Mouse (Mus musculus) gastrocnemius, postnatal 25 days (tissue): ENCODE results near the gene Mocs1. TPM values are rescaled to one million over a fixed set of nuclear protein-coding genes. Genes with fewer than 3 reads are reported as not detected.
"Not testable (repeated sequence)": the region's sequence is repeated elsewhere in the genome, so short reads cannot be mapped to it uniquely, and the experiment has no call there.

ENCODE experiments used
- DNase-seq: peaks from one replicate; pipeline ENCODE4 v3.0.0; 2022
- total RNA-seq, 2 experiments: library from RNA; stranded (reverse); gene quantifications; 1 replicate in 1 of 2; 2 replicates in 1 of 2; pipeline ENCODE4 v1.2.3; 2021

The Mocs1 gene
- total RNA-seq, 2 experiments from 2014 or later: 16.1 to 20.3 TPM

GRCm38 (mm10) chr17:49432071-49432711 is 4.0 kb downstream of the Mocs1 start:
- peak; percentile 54 for DNase-seq

DNA sequence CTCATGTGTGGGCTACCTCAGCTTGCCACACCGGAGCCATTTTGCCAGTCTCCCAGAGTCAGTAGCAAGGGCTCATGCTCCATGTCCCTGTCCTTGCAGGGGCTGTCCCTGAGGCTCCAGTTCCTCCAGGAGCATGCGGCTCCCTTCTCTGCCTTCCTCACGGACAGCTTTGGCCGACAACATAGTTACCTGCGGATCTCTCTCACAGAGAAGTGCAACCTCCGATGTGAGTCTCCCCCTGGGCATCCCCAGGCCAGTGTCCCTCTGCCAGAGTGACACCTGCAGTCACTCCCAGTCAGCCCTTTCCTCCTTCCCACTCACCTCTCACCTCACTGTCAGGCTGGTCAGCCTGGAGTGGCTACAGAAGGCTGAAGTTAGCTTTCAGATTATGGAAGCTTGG is 4.9 kb downstream of the Mocs1 start:
- DNase-seq: no peak

DNA sequence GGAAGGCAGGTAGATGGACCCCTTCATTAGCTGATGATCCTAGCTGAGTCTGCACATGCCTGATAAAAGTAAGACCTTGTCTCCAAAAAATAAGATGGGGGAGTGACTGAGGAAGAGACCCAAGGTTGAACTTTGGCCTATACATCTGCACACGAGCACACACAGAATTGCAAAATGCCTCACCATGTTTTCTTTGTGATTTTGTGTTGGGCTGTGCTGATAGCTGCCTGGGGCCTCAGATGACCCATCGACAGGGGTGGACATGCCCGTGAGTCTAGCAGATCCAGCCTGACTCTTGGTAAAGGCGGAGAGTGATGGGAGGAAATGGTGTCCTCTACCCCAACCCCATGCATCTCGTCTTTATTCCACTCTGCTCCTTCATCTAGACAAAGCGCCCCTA is 6.1 kb downstream of the Mocs1 start:
- DNase-seq: no peak

DNA sequence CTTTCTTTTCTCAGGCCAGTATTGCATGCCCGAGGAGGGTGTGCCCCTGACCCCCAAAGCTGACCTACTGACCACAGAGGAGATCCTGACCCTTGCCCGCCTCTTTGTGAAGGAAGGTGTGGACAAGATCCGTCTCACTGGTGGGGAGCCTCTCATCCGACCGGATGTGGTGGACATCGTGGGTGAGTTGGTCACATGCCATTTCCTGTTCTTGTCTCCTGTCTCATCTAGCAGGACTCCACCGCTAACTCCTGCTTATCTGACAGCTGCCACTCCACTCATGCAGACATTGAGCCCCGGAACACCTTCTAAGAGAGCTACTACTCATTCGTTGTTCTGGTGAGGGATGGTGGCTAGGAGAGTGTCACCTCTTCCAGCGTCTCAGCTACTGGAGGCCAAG is 6.9 kb downstream of the Mocs1 start:
- peak; percentile 3 for DNase-seq

GRCm38 (mm10) chr17:49436631-49437030 is 8.5 kb downstream of the Mocs1 start:
- DNase-seq: no peak

GRCm38 (mm10) chr17:49437306-49437705 is 9.1 kb downstream of the Mocs1 start:
- DNase-seq: not testable (repeated sequence)

DNA sequence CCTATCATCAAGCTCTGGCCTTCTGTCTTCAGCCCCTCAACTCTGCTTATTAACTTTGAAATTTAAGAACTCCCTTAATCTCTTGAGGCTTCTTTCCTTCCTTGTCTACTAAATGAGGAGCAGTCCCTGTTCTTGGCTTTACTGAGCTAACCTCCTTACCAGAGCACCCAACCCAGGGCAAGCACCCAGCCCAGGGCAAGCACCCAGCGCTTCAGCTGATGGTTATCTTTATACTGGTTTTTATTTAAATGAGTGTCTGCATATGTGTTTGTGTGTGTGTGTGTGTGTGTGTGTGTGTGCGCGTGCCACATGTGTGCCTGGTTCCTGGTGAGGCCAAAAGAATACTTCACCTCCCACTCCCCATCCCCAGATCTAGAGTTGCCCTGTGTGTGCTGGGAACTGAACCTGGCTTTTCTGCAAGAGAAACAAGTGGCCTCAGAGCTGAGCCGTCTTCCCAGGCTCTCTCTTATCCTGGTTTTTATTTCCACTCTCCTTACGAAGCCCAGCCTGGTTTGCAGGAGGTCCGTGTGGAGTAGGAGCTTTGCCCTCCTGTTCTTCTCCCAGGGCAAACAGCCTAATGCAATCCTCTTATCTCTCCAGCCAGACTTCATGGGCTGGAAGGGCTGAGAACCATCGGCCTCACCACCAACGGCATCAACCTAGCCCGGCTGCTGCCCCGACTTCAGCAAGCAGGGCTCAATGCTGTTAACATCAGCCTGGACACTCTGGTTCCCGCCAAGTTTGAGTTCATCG is 10.8 kb downstream of the Mocs1 start:
- DNase-seq: no peak

GRCm38 (mm10) chr17:49439706-49440105 is 11.5 kb downstream of the Mocs1 start:
- DNase-seq: no peak

DNA sequence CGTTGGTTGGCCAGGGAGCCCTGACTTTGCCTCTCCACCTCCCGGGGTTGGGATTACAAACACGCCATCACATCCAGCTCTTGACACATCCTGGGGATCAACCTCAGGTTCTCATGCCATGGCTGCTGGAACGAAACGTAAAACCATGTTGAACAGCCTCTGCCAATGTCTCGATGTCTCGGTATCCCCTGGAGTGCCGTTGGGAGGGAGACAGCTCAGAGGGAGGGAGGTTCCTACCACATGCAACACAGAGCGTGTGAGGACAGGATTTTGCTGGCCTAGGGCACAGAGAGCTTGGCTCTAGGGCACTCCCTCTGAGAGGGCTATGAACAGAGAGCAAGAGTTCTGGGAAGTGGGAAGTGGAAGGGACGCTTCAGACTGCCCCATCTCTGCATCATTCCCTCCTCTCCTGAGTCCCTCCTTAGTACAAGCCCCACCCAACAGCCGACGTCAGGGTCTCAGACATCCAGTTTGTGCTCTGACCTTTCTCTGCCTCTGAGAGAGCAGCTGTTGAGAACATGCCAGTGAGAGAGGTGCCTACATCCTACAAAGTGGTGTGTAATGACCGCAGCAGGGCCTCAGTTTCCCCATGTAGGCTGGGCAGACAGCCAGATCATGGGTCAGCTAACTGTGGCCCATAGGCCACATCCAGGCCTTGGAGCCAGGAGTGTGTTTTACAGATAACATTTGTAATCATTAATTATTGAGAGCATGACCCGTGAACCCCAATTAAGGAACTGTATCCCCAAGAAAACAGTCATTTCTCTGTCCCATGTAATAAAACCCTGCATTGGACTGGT is 12.4 kb downstream of the Mocs1 start:
- DNase-seq: peak; percentile 51

GRCm38 (mm10) chr17:49442841-49443240 is 14.7 kb downstream of the Mocs1 start:
- not testable (repeated sequence) for DNase-seq

DNA sequence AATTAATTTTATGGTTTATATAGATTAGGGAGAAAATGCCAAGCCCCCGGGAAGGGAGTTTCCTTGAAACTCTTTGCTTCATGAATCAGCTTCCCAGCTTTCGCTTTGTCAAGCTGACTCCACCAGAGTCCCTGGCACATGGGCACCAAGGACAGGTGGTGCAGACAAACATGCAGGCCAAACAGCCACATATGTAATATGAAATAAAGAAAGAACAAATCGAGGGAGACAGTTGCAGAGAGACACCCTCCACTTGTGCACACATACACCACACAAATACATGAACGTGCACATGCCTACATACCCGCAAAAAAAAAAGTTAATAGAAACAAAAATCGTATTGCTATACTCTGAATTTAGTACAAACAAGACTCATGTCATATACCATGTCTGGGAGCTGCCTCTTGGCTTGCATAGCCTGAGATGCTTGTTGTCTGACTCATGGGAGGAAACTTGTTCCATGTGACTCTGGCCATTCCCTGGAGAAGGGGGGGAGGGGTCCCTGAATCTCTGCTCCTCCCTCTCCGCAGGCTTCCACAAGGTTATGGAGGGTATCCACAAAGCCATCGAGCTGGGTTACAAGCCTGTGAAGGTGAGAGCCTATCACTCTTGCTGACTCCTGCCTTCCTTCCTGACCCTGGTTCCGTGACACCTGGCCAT is 20.5 kb downstream of the Mocs1 start:
- DNase-seq: no peak

- DNase-seq: no peak
Observed at GRCm38 (mm10) chr17:49449230-49449608, 21.1 kb downstream of the Mocs1 start.

- no peak for DNase-seq
Observed at GRCm38 (mm10) chr17:49450922-49451321, 22.8 kb downstream of the Mocs1 start.

GRCm38 (mm10) chr17:49456334-49456733 is 28.2 kb downstream of the Mocs1 start:
- DNase-seq: no peak

- DNase-seq: no peak
Observed at GRCm38 (mm10) chr17:49457833-49458232, 29.7 kb downstream of the Mocs1 start.

DNA sequence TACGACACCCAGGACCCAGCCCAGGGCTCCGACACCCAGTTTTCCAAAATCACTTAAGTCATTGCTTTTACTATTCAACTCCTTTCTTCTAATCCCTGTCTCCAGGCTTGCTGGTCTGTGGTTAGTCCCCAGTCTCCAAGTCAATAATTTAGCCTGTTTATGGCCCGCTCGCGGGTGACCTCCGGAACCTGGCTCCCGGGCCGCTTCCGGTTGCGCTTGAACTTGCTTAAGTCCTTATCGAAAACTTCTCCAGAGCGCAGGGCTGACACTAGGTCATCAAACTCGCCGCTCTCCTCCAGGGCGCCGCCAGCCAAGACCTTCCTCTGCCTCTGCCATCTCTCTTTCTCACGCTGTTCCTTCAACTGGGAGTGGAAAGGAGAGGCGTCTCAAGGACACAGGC is 30.2 kb downstream of the Mocs1 start:
- no peak for DNase-seq

GRCm38 (mm10) chr17:49464884-49465283 is 36.7 kb downstream of the Mocs1 start:
- no peak for DNase-seq

- DNase-seq: peak; percentile 56
Observed at GRCm38 (mm10) chr17:49468223-49468622, 40.1 kb downstream of the Mocs1 start.

DNA sequence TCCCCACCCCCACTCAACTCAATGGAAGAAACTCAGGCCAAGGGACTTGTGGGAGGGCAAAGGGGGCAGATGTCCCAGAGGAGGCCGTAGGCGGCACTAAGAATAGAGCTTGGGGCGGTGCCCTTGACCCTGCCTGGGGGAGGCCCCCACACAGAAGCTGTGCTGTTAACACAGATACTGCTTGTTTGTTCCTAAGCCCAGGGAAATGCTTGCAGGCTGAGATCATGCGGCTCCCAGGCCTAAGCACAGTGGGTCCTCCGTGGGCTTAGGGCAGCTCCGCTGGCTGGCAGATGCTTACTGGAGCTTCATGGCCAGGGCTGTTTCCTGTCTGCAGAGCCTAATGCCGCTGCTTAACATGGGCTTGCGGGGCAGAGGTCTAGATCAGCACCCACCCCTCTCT is 44.5 kb downstream of the Mocs1 start:
- no peak for DNase-seq

- DNase-seq: no peak
Observed at GRCm38 (mm10) chr17:49474051-49474450, 45.9 kb downstream of the Mocs1 start.

- DNase-seq: no peak
Observed at GRCm38 (mm10) chr17:49475174-49475573, 47.0 kb downstream of the Mocs1 start.

DNA sequence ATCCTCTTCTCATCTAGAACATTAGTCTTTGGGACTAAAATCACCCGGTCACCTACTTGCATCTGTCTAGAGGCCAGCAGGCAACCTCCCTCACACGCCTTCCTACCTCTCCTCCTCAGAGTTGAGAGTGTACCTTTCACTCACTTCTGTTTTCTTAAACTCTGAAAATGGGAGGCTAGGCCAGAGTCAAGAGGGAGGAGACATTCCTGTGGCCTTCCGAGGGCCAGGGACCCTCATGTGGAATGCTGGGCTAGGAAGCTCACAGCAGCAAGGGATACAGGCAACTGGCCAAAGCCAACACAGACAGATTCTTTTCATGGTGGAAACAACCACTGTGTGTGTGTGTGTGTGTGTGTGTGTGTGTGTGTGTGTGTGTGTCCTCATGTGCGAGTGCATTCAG is 49.2 kb downstream of the Mocs1 start:
- DNase-seq: no peak

DNA sequence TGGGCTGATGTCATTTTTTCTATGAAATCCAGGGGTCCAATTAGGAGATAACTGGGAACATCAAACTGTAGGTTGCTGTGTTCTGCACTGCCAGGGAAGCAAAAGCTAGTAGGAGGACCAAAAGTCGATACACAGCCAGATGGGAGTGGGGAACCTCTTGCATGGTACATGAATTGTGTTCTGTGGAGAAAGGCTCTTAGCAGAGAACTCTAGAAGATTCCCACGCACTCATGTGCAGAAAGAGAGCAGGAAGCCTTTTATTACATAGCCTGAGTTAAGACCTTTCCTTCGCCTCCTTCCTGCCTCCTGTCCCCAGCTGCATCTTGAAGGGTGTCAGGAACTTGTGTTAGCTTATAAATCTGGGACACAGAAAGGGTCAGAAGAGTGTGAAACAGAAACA is 53.7 kb downstream of the Mocs1 start:
- DNase-seq: no peak
